Mouse (Mus musculus): ENCODE results near the gene Mllt6. TPM values are rescaled to one million over a fixed set of nuclear protein-coding genes. Genes with fewer than 3 reads are reported as not detected.

The Mllt6 gene
- polyA plus RNA-seq, 1 experiment from 2014 or later = 3.3 TPM

DNA sequence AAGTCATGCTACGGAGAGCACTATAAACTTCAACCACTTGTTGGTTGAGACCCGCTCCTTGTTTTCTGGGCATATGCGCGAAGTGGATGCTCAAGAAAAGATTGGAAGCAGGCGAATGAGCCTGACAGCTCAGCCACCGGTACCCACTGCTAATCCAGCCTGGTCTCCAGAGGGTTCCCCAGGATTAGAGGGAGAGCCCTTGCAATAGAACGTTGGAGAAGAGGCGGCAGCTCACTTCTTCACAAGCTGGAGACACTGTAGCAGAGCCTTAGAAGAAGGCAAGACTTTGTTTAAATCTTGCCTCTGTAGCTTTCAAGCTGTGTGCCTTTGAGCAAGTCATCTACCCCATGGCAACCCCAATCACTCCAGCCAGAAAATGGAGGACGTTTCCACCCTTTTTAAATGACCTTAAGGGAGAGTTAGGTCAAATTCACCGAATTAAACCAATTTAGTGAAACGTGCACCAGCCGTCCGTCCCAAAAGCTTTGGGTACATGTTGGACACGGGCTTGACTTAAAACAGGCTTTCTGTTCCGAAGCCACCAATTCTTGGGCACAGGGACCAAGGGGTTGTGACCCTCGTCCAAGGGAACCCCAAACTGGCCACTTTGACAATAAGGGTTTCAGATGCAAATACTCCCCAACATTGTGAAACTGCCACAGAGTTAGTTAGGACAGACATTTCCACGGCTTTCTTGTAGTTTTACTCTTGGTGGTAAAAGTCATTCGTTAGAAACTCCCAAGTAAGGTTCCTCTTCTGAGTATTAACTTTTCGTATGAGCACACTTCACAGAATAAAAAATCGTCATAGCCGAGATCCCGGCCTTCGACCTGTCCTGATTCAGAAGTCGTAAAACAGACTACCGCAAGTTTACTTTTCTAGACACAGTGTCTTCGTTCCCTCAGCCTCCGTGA lies 2.2 kb upstream of the Mllt6 start:
- no peak for ATAC-seq (ENCODE audit: insufficient number of reproducible peaks, insufficient read depth, low FRiP score, low TSS enrichment, low read depth)
- peaks cover 50% of the 10 kb centered on the region for H3K4me1 ChIP-seq
- H3K9ac ChIP-seq = peak overlapping the region; percentile 83
- peaks cover 21% of the 10 kb centered on the region for H3K27me3 ChIP-seq
- peak overlapping the region; percentile 85 for H3K4me3 ChIP-seq
- H3K27ac ChIP-seq = no peak overlapping the region
- H3K4me2 ChIP-seq = peak overlapping the region; percentile 78
- WGBS = 2% methylated on average over 27 of the region's 27 CpGs
- H3K9me3 ChIP-seq = no peaks in the 10 kb centered on the region
- peaks cover 8% of the 10 kb centered on the region for H3K36me3 ChIP-seq

DNA sequence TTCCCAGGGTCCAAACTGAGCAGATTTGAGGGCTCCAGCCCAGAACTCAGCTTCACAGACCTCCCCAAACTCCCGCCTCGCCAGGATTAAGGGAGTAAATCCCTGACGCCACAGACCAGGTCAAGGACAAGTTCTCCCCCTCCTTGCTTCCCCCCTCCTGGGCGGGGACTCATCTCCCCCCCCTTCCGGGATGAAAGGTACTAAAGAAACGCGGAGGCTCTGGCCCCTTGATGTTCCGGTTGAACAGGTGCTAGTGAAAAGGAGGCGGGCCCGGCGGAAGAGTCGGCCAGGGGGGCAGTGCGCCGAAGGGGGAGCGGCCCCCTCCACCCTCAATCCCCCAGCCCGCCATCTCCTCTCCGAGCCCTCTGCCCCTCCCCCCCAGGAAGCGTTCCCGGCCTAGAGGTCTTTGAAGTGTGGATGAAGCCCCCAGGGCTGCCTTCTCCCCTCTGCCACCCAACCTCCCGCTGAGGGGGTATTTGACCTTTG lies 1.5 kb upstream of the Mllt6 start:
- H3K9me3 ChIP-seq = no peaks in the 10 kb centered on the region
- peak overlapping the region; percentile 78 for H3K4me2 ChIP-seq
- H3K9ac ChIP-seq = peak overlapping the region; percentile 61
- peaks cover 15% of the 10 kb centered on the region for H3K36me3 ChIP-seq
- ATAC-seq (ENCODE audit: insufficient number of reproducible peaks, insufficient read depth, low FRiP score, low TSS enrichment, low read depth) = no peak
- peaks cover 50% of the 10 kb centered on the region for H3K4me1 ChIP-seq
- WGBS = 1% methylated on average over 20 of the region's 20 CpGs
- H3K27me3 ChIP-seq = peaks cover 21% of the 10 kb centered on the region
- H3K27ac ChIP-seq = no peak overlapping the region
- peak overlapping the region; percentile 85 for H3K4me3 ChIP-seq

DNA sequence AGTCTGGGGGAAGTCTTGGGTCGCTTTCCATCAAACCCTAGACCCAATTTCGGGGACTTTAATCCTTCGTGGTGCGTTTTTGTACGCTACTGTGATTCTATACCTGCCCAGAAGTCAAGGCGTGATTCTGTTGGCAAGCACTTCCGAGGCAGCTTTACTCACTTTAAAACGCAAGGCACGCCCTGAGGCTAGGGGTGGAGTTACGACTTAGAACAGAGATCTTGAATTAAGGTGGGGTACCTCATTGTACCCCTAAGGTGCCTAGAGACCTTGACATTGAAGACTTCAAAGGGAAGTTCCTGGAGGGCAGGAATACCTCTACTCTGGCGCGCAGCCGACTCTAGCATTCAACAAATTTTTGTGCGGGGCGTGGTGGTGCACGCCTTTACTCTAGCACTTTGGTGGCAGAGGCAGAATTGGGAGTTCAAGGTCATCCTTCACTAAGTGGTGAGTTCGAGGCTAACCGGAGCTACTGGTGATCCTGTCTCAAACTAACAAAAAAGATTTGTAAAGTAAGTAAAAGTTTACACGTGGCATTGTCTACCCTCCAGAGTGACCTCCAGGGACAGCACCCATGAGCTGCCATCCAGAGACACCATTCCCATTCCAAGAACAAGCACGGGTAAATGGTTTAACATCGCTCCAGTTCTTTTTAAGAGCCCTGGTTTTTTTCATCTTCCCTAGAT lies 864 bp upstream of the Mllt6 start:
- Histone ChIP-seq H3K4me2 (peak overlapping the region; percentile 78), H3K27me3 (peaks cover 21% of the 10 kb centered on the region), H3K9ac (peak overlapping the region; percentile 85), H3K4me1 (peaks cover 50% of the 10 kb centered on the region), H3K27ac (0 out of 2 replicates have a peak overlapping the region, but pooled peaks have one; percentile 44), H3K4me3 (peak overlapping the region; percentile 85), H3K9me3 (no peaks in the 10 kb centered on the region), H3K36me3 (peaks cover 21% of the 10 kb centered on the region)
- WGBS = under 1% methylated on average over 21 of the region's 21 CpGs
- no peak for ATAC-seq (ENCODE audit: insufficient number of reproducible peaks, insufficient read depth, low FRiP score, low TSS enrichment, low read depth)

DNA sequence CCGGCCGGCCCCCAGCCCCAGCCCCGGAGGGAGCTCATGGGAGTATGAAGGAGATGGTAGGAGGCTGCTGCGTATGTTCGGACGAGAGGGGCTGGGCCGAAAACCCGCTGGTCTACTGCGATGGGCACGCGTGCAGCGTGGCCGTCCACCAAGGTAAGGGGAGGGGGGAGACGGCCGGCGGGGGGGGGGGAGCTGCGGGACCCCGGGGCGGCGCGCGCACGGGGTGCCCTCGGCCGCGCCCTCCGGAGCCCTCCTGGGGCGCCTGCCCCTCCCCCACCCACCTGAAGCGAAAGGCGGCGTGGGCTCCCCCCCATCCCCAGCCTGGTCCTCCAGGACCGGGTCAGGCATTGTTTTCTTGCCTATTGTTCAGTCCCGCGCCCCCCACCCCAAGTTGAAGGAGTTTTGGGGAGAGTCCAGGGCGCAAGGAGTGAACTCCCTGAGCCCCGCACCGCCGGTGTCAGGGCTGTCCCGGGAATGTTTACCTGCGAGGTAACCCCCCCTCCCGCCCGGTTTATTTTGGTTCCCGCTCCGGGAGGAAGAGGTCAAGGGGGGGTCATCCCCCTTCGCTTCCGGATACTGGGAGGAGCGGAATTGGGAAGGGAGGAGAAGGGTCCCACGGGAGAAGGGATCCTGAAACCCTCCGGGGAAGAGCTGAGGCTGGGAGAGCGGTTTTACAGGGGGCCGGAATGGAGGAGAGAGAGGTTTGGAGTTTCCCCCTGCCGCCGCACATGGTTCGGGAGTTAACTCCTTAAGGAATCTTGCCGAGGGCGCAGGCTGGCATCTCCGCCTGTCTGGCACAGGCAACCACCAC lies 519 bp downstream of the Mllt6 start:
- H3K9me3 ChIP-seq = no peaks in the 10 kb centered on the region
- WGBS = 1% methylated on average over 31 of the region's 57 CpGs
- H3K4me1 ChIP-seq = peaks cover 52% of the 10 kb centered on the region

DNA sequence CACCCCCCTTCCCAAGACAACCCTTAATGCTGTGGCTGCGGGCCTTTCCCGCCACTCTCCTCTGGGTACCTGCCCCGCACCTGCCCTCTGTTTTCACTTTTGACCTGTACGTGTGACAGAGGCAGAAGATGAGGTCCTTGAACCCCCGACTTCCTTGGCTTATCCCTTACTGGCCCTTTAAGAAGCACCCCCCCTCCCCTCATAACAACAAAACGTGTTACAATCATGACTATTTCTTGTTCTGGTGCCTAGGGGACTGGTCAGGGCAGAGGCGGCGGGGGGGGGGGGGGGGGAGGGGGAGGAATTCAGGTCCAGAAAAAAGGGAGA lies 1.1 kb downstream of the Mllt6 start:
- H3K4me2 ChIP-seq = peak overlapping the region; percentile 78
- peak overlapping the region; percentile 85 for H3K4me3 ChIP-seq
- peaks cover 52% of the 10 kb centered on the region for H3K4me1 ChIP-seq
- peak overlapping the region; percentile 88 for H3K27ac ChIP-seq
- peaks cover 40% of the 10 kb centered on the region for H3K36me3 ChIP-seq
- WGBS = 0% methylated on average over 6 of the region's 8 CpGs
- no peak for ATAC-seq (ENCODE audit: insufficient number of reproducible peaks, insufficient read depth, low FRiP score, low TSS enrichment, low read depth)
- H3K9me3 ChIP-seq = no peaks in the 10 kb centered on the region
- H3K27me3 ChIP-seq = peaks cover 21% of the 10 kb centered on the region
- peak overlapping the region; percentile 85 for H3K9ac ChIP-seq

More for the DNA sequence above, 519 bp downstream of the Mllt6 start:
- peaks cover 21% of the 10 kb centered on the region for H3K27me3 ChIP-seq
- peak overlapping the region; percentile 85 for H3K9ac ChIP-seq
- H3K27ac ChIP-seq = peak overlapping the region; percentile 88
- H3K4me3 ChIP-seq = peak overlapping the region; percentile 85
- peak overlapping the region; percentile 78 for H3K4me2 ChIP-seq
- no peak; the same call in 1 of the 2 replicates for ATAC-seq (ENCODE audit: insufficient number of reproducible peaks, insufficient read depth, low FRiP score, low TSS enrichment, low read depth)
- H3K36me3 ChIP-seq = peaks cover 35% of the 10 kb centered on the region

DNA sequence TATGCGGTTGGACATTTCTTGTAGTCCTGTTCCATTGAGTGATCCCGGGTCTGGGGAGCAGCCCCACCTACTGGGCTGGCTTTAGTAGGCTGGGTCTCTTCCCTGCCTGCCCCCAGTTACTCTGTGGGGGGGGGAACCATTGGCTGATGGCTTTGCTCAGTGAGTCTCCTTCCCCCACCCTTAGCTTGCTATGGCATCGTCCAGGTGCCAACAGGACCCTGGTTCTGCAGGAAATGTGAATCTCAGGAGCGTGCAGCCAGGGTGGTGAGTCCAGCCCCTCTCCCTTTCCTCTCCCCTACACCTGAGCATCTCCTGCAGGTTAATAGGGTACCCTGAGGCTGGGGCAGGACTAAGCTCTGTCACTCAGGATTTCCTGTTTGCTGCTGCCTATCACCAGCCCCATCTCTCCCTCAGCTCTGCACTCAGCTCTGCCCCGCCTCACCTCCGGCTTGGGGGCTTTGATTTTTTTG lies 1.6 kb downstream of the Mllt6 start:
- no peak for ATAC-seq (ENCODE audit: insufficient number of reproducible peaks, insufficient read depth, low FRiP score, low TSS enrichment, low read depth)
- Histone ChIP-seq H3K9ac (peak overlapping the region; percentile 85), H3K4me3 (peak overlapping the region; percentile 85), H3K36me3 (peaks cover 45% of the 10 kb centered on the region), H3K27me3 (peaks cover 21% of the 10 kb centered on the region), H3K4me1 (peaks cover 53% of the 10 kb centered on the region), H3K9me3 (no peaks in the 10 kb centered on the region), H3K4me2 (peak overlapping the region; percentile 78), H3K27ac (peak overlapping the region; percentile 51)
- WGBS = 21% methylated on average over 6 of the region's 6 CpGs

DNA sequence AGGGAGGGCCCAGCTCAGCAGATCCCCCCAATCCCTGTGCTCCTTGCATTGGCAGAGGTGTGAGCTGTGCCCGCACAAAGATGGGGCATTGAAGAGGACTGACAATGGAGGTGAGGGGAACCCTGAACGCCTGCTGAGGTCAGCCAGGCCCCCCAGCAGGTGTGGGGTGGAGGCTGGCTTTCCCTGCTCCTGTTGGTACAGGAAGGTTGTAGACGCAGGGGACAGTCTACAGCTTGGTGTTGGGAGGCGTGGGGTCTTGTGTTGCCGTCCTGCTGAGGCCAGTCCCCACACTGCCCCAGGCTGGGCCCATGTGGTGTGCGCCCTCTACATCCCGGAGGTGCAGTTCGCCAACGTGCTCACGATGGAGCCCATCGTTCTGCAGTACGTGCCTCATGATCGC lies 2.2 kb downstream of the Mllt6 start:
- H3K4me2 ChIP-seq = peak overlapping the region; percentile 78; the same call in 1 of the 2 replicates
- H3K4me1 ChIP-seq = peaks cover 58% of the 10 kb centered on the region
- H3K9me3 ChIP-seq = no peaks in the 10 kb centered on the region
- H3K4me3 ChIP-seq = peak overlapping the region; percentile 85; the same call in 1 of the 2 replicates
- ATAC-seq (ENCODE audit: insufficient number of reproducible peaks, insufficient read depth, low FRiP score, low TSS enrichment, low read depth) = no peak
- H3K27ac ChIP-seq = no peak overlapping the region
- H3K27me3 ChIP-seq = peaks cover 20% of the 10 kb centered on the region
- peaks cover 52% of the 10 kb centered on the region for H3K36me3 ChIP-seq
- H3K9ac ChIP-seq = peak overlapping the region; percentile 85; the same call in 1 of the 2 replicates
- 86% methylated on average over 13 of the region's 13 CpGs for WGBS

DNA sequence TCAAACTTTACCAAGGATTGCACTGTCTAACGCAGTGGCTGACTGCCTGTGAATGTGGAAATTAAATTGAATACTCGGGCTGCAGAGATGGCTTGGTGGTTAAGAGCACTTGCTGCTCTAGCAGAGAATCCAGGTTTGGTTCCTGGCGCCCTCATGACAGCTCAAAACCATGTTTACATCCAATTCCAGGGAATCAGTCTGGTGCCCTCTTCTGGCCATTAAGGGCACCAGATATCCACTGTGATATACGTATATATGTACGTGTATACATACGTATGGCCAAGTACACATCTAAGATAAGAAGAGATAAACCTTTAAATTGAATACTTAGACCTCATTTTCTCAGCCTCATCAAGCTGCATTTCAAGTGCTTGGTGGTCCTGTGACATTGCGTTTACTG lies 3.0 kb downstream of the Mllt6 start:
- Histone ChIP-seq H3K27ac (no peak overlapping the region), H3K4me3 (no peak overlapping the region), H3K36me3 (peaks cover 59% of the 10 kb centered on the region), H3K27me3 (peaks cover 12% of the 10 kb centered on the region), H3K9me3 (no peaks in the 10 kb centered on the region), H3K9ac (no peak overlapping the region), H3K4me2 (no peak overlapping the region), H3K4me1 (peaks cover 58% of the 10 kb centered on the region)
- WGBS = 92% methylated on average over 7 of the region's 7 CpGs
- ATAC-seq (ENCODE audit: insufficient number of reproducible peaks, insufficient read depth, low FRiP score, low TSS enrichment, low read depth) = no peak

DNA sequence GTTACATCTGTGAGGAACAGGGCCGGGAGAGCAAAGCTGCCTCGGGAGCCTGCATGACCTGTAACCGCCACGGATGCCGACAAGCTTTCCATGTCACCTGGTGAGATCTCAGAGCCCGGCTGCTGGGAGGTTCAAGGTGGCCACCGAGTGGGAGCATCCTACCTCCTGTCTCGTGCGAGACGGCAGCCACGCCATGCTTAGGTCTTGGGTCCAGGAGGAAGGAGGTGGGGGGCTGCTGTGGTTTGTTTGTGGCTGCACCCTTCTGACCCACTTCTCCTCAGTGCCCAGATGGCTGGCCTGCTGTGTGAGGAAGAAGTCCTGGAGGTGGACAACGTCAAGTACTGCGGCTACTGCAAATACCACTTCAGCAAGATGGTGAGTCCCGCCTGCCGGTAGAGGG lies 3.6 kb downstream of the Mllt6 start:
- H3K4me3 ChIP-seq = no peak overlapping the region
- no peaks in the 10 kb centered on the region for H3K9me3 ChIP-seq
- peaks cover 7% of the 10 kb centered on the region for H3K27me3 ChIP-seq
- peaks cover 53% of the 10 kb centered on the region for H3K4me1 ChIP-seq
- H3K9ac ChIP-seq = no peak overlapping the region
- H3K27ac ChIP-seq = no peak overlapping the region
- peaks cover 65% of the 10 kb centered on the region for H3K36me3 ChIP-seq
- ATAC-seq (ENCODE audit: insufficient number of reproducible peaks, insufficient read depth, low FRiP score, low TSS enrichment, low read depth) = no peak
- H3K4me2 ChIP-seq = no peak overlapping the region
- 84% methylated on average over 15 of the region's 15 CpGs for WGBS

DNA sequence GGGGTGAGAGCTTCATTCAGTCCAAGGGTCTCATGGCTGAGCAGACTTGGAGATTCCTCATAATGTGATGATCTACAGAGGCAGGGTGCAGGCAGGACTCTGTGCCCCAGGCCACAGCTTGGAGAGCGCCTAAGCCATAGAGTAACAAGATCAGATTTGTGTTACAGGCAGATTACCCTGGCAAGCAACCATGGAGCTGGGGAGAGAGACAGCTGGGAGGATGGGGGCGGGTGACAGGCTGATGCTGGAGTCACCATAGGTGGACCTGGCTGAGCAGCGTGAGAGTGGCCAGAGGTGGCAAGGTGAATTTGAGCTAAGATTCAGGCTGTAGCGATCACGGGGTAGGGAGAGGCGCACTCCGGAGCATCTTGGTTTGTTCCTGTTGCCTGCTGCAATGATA lies 4.9 kb downstream of the Mllt6 start:
- Histone ChIP-seq H3K9me3 (no peaks in the 10 kb centered on the region), H3K27me3 (no peaks in the 10 kb centered on the region), H3K27ac (no peak overlapping the region), H3K36me3 (peaks cover 79% of the 10 kb centered on the region), H3K4me1 (peaks cover 43% of the 10 kb centered on the region), H3K4me2 (no peak overlapping the region), H3K4me3 (no peak overlapping the region), H3K9ac (no peak overlapping the region)
- 88% methylated on average over 7 of the region's 7 CpGs for WGBS
- ATAC-seq (ENCODE audit: insufficient number of reproducible peaks, insufficient read depth, low FRiP score, low TSS enrichment, low read depth) = no peak

DNA sequence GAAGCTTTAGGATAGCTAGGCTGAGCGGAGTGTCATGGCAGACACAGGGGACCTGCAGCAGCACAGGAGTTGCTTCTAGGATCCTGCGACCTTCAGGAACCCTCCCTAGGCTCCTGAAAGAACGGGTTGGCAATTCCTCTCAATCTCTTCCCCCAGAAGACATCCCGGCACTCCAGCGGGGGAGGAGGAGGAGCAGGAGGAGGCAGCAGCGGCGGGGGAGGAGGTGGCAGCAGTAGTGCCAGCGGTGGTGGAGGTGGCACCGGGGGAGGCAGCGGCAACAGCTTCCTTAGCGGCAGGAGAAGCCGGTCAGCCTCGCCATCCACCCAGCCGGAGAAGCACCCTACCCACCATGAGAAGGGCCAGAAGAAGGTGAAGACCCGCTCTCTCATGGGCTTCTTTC lies 6.1 kb downstream of the Mllt6 start:
- no peak overlapping the region for H3K4me2 ChIP-seq
- peak overlapping the region; percentile 37; the same call in 1 of the 2 replicates for H3K9ac ChIP-seq
- no peaks in the 10 kb centered on the region for H3K9me3 ChIP-seq
- no peak overlapping the region for H3K4me3 ChIP-seq
- 51% methylated on average over 15 of the region's 15 CpGs for WGBS
- H3K4me1 ChIP-seq = peaks cover 41% of the 10 kb centered on the region
- ATAC-seq (ENCODE audit: insufficient number of reproducible peaks, insufficient read depth, low FRiP score, low TSS enrichment, low read depth) = no peak
- H3K27me3 ChIP-seq = no peaks in the 10 kb centered on the region
- peak overlapping the region; percentile 22; the same call in 1 of the 2 replicates for H3K27ac ChIP-seq
- H3K36me3 ChIP-seq = peaks cover 90% of the 10 kb centered on the region

All from embryonic facial prominence, embryonic 13.5 days (tissue).